Mouse (Mus musculus) embryonic facial prominence, embryonic 15.5 days (tissue): ENCODE measurements around the gene Jazf1. TPM values are rescaled to one million over a fixed set of nuclear protein-coding genes. Genes with fewer than 3 reads are reported as not detected.

ENCODE experiments used
- ATAC-seq: fragments of 200-750 bp; cut with Nextera tagmentation; 2 replicates; pipeline ENCODE4 v1.8.0; 2017; ENCODE audit warnings: low read depth, moderate TSS enrichment; ENCODE audit not compliant: insufficient number of reproducible peaks, low FRiP score, low TSS enrichment
- H3K27ac ChIP-seq: fragments of 300-500 bp; sonication (generic); replicated peaks from 2 replicates; pipeline ENCODE4 v1.5.1; 2015; ENCODE audit warnings: mild to moderate bottlenecking, inconsistent platforms
- H3K27me3 ChIP-seq: fragments of 300-500 bp; sonication (generic); 2 replicates; pipeline ENCODE4 v1.6.1; 2015; ENCODE audit warnings: inconsistent platforms
- H3K36me3 ChIP-seq: fragments of 300-500 bp; sonication (generic); 2 replicates; pipeline ENCODE4 v1.6.1; 2015; ENCODE audit warnings: mild to moderate bottlenecking, inconsistent platforms
- H3K4me1 ChIP-seq: fragments of 300-500 bp; sonication (generic); 2 replicates; pipeline ENCODE4 v1.6.1; 2015; ENCODE audit warnings: inconsistent platforms
- H3K4me2 ChIP-seq: fragments of 300-500 bp; sonication (generic); replicated peaks from 2 replicates; pipeline ENCODE4 v1.6.1; 2015; ENCODE audit warnings: mild to moderate bottlenecking, inconsistent platforms
- H3K4me3 ChIP-seq: fragments of 300-500 bp; sonication (generic); replicated peaks from 2 replicates; pipeline ENCODE4 v1.5.1; 2015; ENCODE audit warnings: mild to moderate bottlenecking, inconsistent platforms
- H3K9ac ChIP-seq: fragments of 300-500 bp; sonication (generic); 2 replicates; pipeline ENCODE4 v1.6.1; 2015; ENCODE audit warnings: inconsistent platforms
- H3K9me3 ChIP-seq: fragments of 300-500 bp; sonication (generic); replicated peaks from 2 replicates; pipeline ENCODE4 v1.6.1; 2016; ENCODE audit warnings: inconsistent platforms
- WGBS: fragments of 180-500 bp; shearing (Covaris S2); methylation state at CpG from one replicate; pipeline ENCODE4 v1.1.7; 2015; 5-methylcytosine and 5-hydroxymethylcytosine counted together
- polyA plus RNA-seq: library from polyadenylated mRNA; unstranded; fragments of >200 nt; fragmentation: Nextera tagmentation; extraction: Ambion mirVana; gene quantifications from 2 replicates; pipeline ENCODE4 v1.2.1, GENCODE M21; 2015

Jazf1 gene
- polyA plus RNA-seq, 1 experiment from 2014 or later, result 14.9 TPM

- no peak for ATAC-seq
- Histone ChIP-seq H3K9me3 (no peaks in the 10 kb centered on the region), H3K4me3 (no peak overlapping the region), H3K4me2 (no peak overlapping the region), H3K9ac (no peak overlapping the region), H3K27ac (no peak overlapping the region), H3K36me3 (no peaks in the 10 kb centered on the region), H3K27me3 (no peaks in the 10 kb centered on the region), H3K4me1 (no peaks in the 10 kb centered on the region)
- 62% methylated on average over 2 of the region's 2 CpGs for WGBS
Measured at GRCm38 (mm10) chr6:53054909-53055308, 13.5 kb downstream of the Jazf1 start.

- no peak overlapping the region for H3K9ac ChIP-seq
- H3K27ac ChIP-seq, result no peak overlapping the region
- H3K4me3 ChIP-seq, result no peak overlapping the region
- H3K4me1 ChIP-seq, result no peaks in the 10 kb centered on the region
- 85% methylated on average over 2 of the region's 2 CpGs for WGBS
- H3K4me2 ChIP-seq, result no peak overlapping the region
- no peaks in the 10 kb centered on the region for H3K9me3 ChIP-seq
- ATAC-seq, result no peak
- no peaks in the 10 kb centered on the region for H3K27me3 ChIP-seq
- H3K36me3 ChIP-seq, result no peaks in the 10 kb centered on the region
Measured at GRCm38 (mm10) chr6:53045501-53045900, 22.9 kb downstream of the Jazf1 start.

GRCm38 (mm10) chr6:53038176-53038575 is 30.3 kb downstream of the Jazf1 start:
- H3K27ac ChIP-seq, result no peak overlapping the region
- no peak overlapping the region for H3K4me3 ChIP-seq
- H3K27me3 ChIP-seq, result no peaks in the 10 kb centered on the region
- H3K4me1 ChIP-seq, result no peaks in the 10 kb centered on the region
- WGBS, result 66% methylated on average over 3 of the region's 3 CpGs
- no peak for ATAC-seq
- no peaks in the 10 kb centered on the region for H3K36me3 ChIP-seq
- H3K4me2 ChIP-seq, result no peak overlapping the region
- H3K9me3 ChIP-seq, result no peaks in the 10 kb centered on the region
- no peak overlapping the region for H3K9ac ChIP-seq

- H3K4me3 ChIP-seq, result no peak overlapping the region
- no peak overlapping the region for H3K27ac ChIP-seq
- H3K9me3 ChIP-seq, result no peaks in the 10 kb centered on the region
- no peaks in the 10 kb centered on the region for H3K27me3 ChIP-seq
- no peak overlapping the region for H3K9ac ChIP-seq
- no peaks in the 10 kb centered on the region for H3K4me1 ChIP-seq
- no peak overlapping the region for H3K4me2 ChIP-seq
- H3K36me3 ChIP-seq, result no peaks in the 10 kb centered on the region
- ATAC-seq, result no peak
- WGBS, result 84% methylated on average over 6 of the region's 6 CpGs
Measured at GRCm38 (mm10) chr6:53034362-53035011, 33.9 kb downstream of the Jazf1 start.

GRCm38 (mm10) chr6:53032730-53033484 is 35.5 kb downstream of the Jazf1 start:
- H3K4me3 ChIP-seq, result no peak overlapping the region
- 71% methylated on average over 4 of the region's 4 CpGs for WGBS
- H3K36me3 ChIP-seq, result no peaks in the 10 kb centered on the region
- no peak for ATAC-seq
- H3K27me3 ChIP-seq, result no peaks in the 10 kb centered on the region
- H3K4me1 ChIP-seq, result no peaks in the 10 kb centered on the region
- H3K27ac ChIP-seq, result no peak overlapping the region
- H3K9ac ChIP-seq, result no peak overlapping the region
- H3K9me3 ChIP-seq, result no peaks in the 10 kb centered on the region
- no peak overlapping the region for H3K4me2 ChIP-seq

- WGBS, result 95% methylated on average over 2 of the region's 2 CpGs
Measured at GRCm38 (mm10) chr6:53022069-53022468, 46.4 kb downstream of the Jazf1 start.

GRCm38 (mm10) chr6:53021081-53021480 is 47.4 kb downstream of the Jazf1 start:
- H3K4me1 ChIP-seq, result no peaks in the 10 kb centered on the region
- no peak overlapping the region for H3K27ac ChIP-seq
- no peaks in the 10 kb centered on the region for H3K9me3 ChIP-seq
- ATAC-seq, result no peak
- no peak overlapping the region for H3K4me3 ChIP-seq
- H3K36me3 ChIP-seq, result no peaks in the 10 kb centered on the region
- H3K27me3 ChIP-seq, result no peaks in the 10 kb centered on the region
- H3K9ac ChIP-seq, result no peak overlapping the region
- no peak overlapping the region for H3K4me2 ChIP-seq
- 44% methylated on average over 2 of the region's 2 CpGs for WGBS

More at GRCm38 (mm10) chr6:53022069-53022468, 46.4 kb downstream of the Jazf1 start:
- Histone ChIP-seq H3K9ac (no peak overlapping the region), H3K9me3 (no peaks in the 10 kb centered on the region), H3K4me3 (no peak overlapping the region), H3K27me3 (no peaks in the 10 kb centered on the region), H3K4me2 (no peak overlapping the region), H3K4me1 (no peaks in the 10 kb centered on the region), H3K36me3 (no peaks in the 10 kb centered on the region), H3K27ac (no peak overlapping the region)
- no peak for ATAC-seq

GRCm38 (mm10) chr6:53017357-53018205 is 50.9 kb downstream of the Jazf1 start:
- H3K27ac ChIP-seq, result no peak overlapping the region
- 64% methylated on average over 4 of the region's 4 CpGs for WGBS

GRCm38 (mm10) chr6:53014460-53015455 is 53.7 kb downstream of the Jazf1 start:
- H3K27me3 ChIP-seq, result no peaks in the 10 kb centered on the region
- no peak overlapping the region for H3K27ac ChIP-seq
- WGBS, result 80% methylated on average over 9 of the region's 9 CpGs
- no peaks in the 10 kb centered on the region for H3K36me3 ChIP-seq
- H3K4me1 ChIP-seq, result no peaks in the 10 kb centered on the region
- no peaks in the 10 kb centered on the region for H3K9me3 ChIP-seq
- no peak overlapping the region for H3K4me2 ChIP-seq
- no peak overlapping the region for H3K9ac ChIP-seq
- no peak for ATAC-seq
- H3K4me3 ChIP-seq, result no peak overlapping the region

More at GRCm38 (mm10) chr6:53017357-53018205, 50.9 kb downstream of the Jazf1 start:
- Histone ChIP-seq H3K9ac (no peak overlapping the region), H3K36me3 (no peaks in the 10 kb centered on the region), H3K9me3 (no peaks in the 10 kb centered on the region), H3K4me1 (no peaks in the 10 kb centered on the region), H3K27me3 (no peaks in the 10 kb centered on the region), H3K4me3 (no peak overlapping the region), H3K4me2 (no peak overlapping the region)
- ATAC-seq, result no peak

GRCm38 (mm10) chr6:53010286-53010685 is 58.1 kb downstream of the Jazf1 start:
- ATAC-seq, result no peak
- Histone ChIP-seq H3K4me1 (no peaks in the 10 kb centered on the region), H3K36me3 (no peaks in the 10 kb centered on the region), H3K27me3 (no peaks in the 10 kb centered on the region), H3K9me3 (no peaks in the 10 kb centered on the region), H3K9ac (no peak overlapping the region), H3K27ac (no peak overlapping the region), H3K4me2 (no peak overlapping the region), H3K4me3 (no peak overlapping the region)
- 85% methylated on average over 2 of the region's 2 CpGs for WGBS
